Mouse (Mus musculus) G1E (cell line): ENCODE results near the gene Ddx55. TPM values are rescaled to one million over a fixed set of nuclear protein-coding genes. Genes with fewer than 3 reads are reported as not detected.

ENCODE experiments used
- ATAC-seq: 2 replicates; pipeline ENCODE4 v1.8.0; 2016; ENCODE audit warnings: mild to moderate bottlenecking; ENCODE audit not compliant: insufficient number of reproducible peaks, poor library complexity, low FRiP score, severe bottlenecking; ENCODE audit errors: extremely low read depth
- DNase-seq: peaks from one replicate; pipeline ENCODE4 v3.0.0; 2012; ENCODE audit warnings: low spot score
- H3K27me3 ChIP-seq: 2 replicates; pipeline ENCODE4 v1.6.1; 2012; ENCODE audit warnings: mild to moderate bottlenecking, low read length, inconsistent platforms; ENCODE audit not compliant: insufficient read depth
- H3K36me3 ChIP-seq: replicated peaks from 2 replicates; pipeline ENCODE3; 2012; ENCODE audit warnings: mild to moderate bottlenecking, inconsistent platforms
- H3K4me1 ChIP-seq: 2 replicates; pipeline ENCODE4 v1.6.1; 2012; ENCODE audit warnings: low read depth, low read length, inconsistent platforms, mixed read lengths; ENCODE audit not compliant: insufficient read depth
- H3K4me3 ChIP-seq: 2 replicates; pipeline ENCODE4 v1.5.1; 2012; ENCODE audit warnings: low read depth, mild to moderate bottlenecking, inconsistent platforms, low read length, moderate library complexity, mixed read lengths
- H3K9me3 ChIP-seq: replicated peaks from 2 replicates; pipeline ENCODE4 v1.6.1; 2012; ENCODE audit warnings: inconsistent platforms
- CTCF ChIP-seq: IDR thresholded peaks from 2 replicates; pipeline ENCODE4 v1.5.1; 2012; ENCODE audit warnings: low read depth, low read length, inconsistent platforms, mixed read lengths
- GATA1 ChIP-seq: IDR thresholded peaks from 2 replicates; pipeline ENCODE4 v1.6.1; 2012; ENCODE audit warnings: borderline replicate concordance, low read length, inconsistent platforms, mixed read lengths
- GATA2 ChIP-seq: IDR thresholded peaks from 2 replicates; pipeline ENCODE4 v1.6.1; 2012; ENCODE audit warnings: low read depth, low read length, inconsistent platforms, borderline replicate concordance
- POLR2AphosphoS5 ChIP-seq: IDR thresholded peaks from 2 replicates; pipeline ENCODE4 v1.6.1; 2012; ENCODE audit warnings: low read depth, low read length, inconsistent platforms; ENCODE audit not compliant: insufficient replicate concordance
- TAL1 ChIP-seq: conservative IDR thresholded peaks from 2 replicates; pipeline ENCODE4 v1.6.1; 2012; ENCODE audit warnings: low read depth, low read length, inconsistent platforms, mixed read lengths
- polyA plus RNA-seq: library from polyadenylated mRNA; stranded (reverse); fragments of >175 nt; gene quantifications from 2 replicates; pipeline ENCODE4 v1.2.3, GENCODE M21; 2012
- total RNA-seq, 2 experiments: library from RNA; stranded (forward) in 1 of 2; stranded (reverse) in 1 of 2; fragments of 200-1000 nt in 1 of 2; fragments of >200 nt in 1 of 2; fragmentation: Nextera tagmentation in 1 of 2; gene quantifications; 2 replicates each; pipeline ENCODE4 v1.2.3; 2014 to 2017

Ddx55 gene
- total and polyA plus RNA-seq, 3 experiments: 21.7 to 25.6 (median 23.1) TPM

GRCm38 (mm10) chr5:124602349-124602748 lies 49.7 kb downstream of the Ddx55 start:
- peaks cover 1% of the 10 kb centered on the region for H3K36me3 ChIP-seq
- no peak for TF ChIP-seq GATA2
- TF ChIP-seq CTCF: peak; percentile 60
- H3K4me1 ChIP-seq: peaks cover 3% of the 10 kb centered on the region; the same call in 1 of the 2 replicates
- ATAC-seq (no peak), DNase-seq (no peak)
- peaks cover 8% of the 10 kb centered on the region; the same call in 1 of the 2 replicates for H3K27me3 ChIP-seq
- no peak overlapping the region for H3K4me3 ChIP-seq
- H3K9me3 ChIP-seq: no peaks in the 10 kb centered on the region

- H3K9me3 ChIP-seq: no peaks in the 10 kb centered on the region
- peaks cover 3% of the 10 kb centered on the region; the same call in 1 of the 2 replicates for H3K4me1 ChIP-seq
- H3K4me3 ChIP-seq: no peak overlapping the region
- DNase-seq (no peak), ATAC-seq (no peak)
- no peak for TF ChIP-seq POLR2AphosphoS5
- TF ChIP-seq CTCF: no peak
- no peak for TF ChIP-seq GATA1
- TF ChIP-seq GATA2: no peak
- no peaks in the 10 kb centered on the region; the same call in 1 of the 2 replicates for H3K27me3 ChIP-seq
- no peaks in the 10 kb centered on the region for H3K36me3 ChIP-seq
These were observed 51.6 kb downstream of the Ddx55 start for GRCm38 (mm10) chr5:124604296-124604695.

GRCm38 (mm10) chr5:124605041-124605622 lies 52.5 kb downstream of the Ddx55 start:
- Histone ChIP-seq H3K4me1 (peaks cover 3% of the 10 kb centered on the region; the same call in 1 of the 2 replicates), H3K9me3 (no peaks in the 10 kb centered on the region), H3K4me3 (no peak overlapping the region), H3K27me3 (peaks cover 4% of the 10 kb centered on the region; the same call in 1 of the 2 replicates), H3K36me3 (no peaks in the 10 kb centered on the region)
- no peak for ATAC-seq
- no peak for DNase-seq
- TF ChIP-seq POLR2AphosphoS5 (no peak), CTCF (no peak), GATA2 (no peak)

- no peak overlapping the region for H3K4me3 ChIP-seq
- peaks cover 4% of the 10 kb centered on the region; the same call in 1 of the 2 replicates for H3K27me3 ChIP-seq
- H3K36me3 ChIP-seq: no peaks in the 10 kb centered on the region
- no peak for TF ChIP-seq GATA1
- TF ChIP-seq POLR2AphosphoS5: no peak
- no peak for TF ChIP-seq GATA2
- TF ChIP-seq CTCF: no peak
- no peak for TF ChIP-seq TAL1
- H3K4me1 ChIP-seq: no peaks in the 10 kb centered on the region
- no peak for DNase-seq
- no peak for ATAC-seq
- no peaks in the 10 kb centered on the region for H3K9me3 ChIP-seq
These were observed 58.3 kb downstream of the Ddx55 start for GRCm38 (mm10) chr5:124610965-124611364.

GRCm38 (mm10) chr5:124614709-124615108 lies 62.0 kb downstream of the Ddx55 start:
- DNase-seq (no peak), ATAC-seq (no peak)
- Histone ChIP-seq H3K27me3 (0 out of 2 replicates have a peak, but pooled peaks cover 3% of the 10 kb centered on the region), H3K4me3 (no peak overlapping the region), H3K4me1 (no peaks in the 10 kb centered on the region; the same call in 1 of the 2 replicates), H3K9me3 (no peaks in the 10 kb centered on the region), H3K36me3 (no peaks in the 10 kb centered on the region)
- no peak for TF ChIP-seq GATA1

- ATAC-seq (no peak), DNase-seq (no peak)
- Histone ChIP-seq H3K36me3 (no peaks in the 10 kb centered on the region), H3K9me3 (no peaks in the 10 kb centered on the region), H3K27me3 (peaks cover 7% of the 10 kb centered on the region), H3K4me3 (no peak overlapping the region), H3K4me1 (no peaks in the 10 kb centered on the region; the same call in 1 of the 2 replicates)
- TF ChIP-seq POLR2AphosphoS5 (no peak), GATA2 (no peak), TAL1 (no peak), GATA1 (no peak), CTCF (no peak)
These were observed 66.0 kb downstream of the Ddx55 start for GRCm38 (mm10) chr5:124618711-124619110.

Other genes starting within 250 kb of the Ddx55 start
- 16.8 and 24.2 TPM in 2 replicates for gene Mphosph9, start 224.9 kb upstream of the Ddx55 start, total RNA-seq (2014; fragmentation: Nextera tagmentation)
- 22.8 and 23.2 TPM in 2 replicates for gene Mphosph9, start 224.9 kb upstream of the Ddx55 start, total RNA-seq (2017)
- 2.0 and 2.4 TPM in 2 replicates for gene Mphosph9, start 224.9 kb upstream of the Ddx55 start, polyA plus RNA-seq
- 26.8 and 29.5 TPM in 2 replicates for gene 2810006K23Rik, start 224.8 kb upstream of the Ddx55 start, total RNA-seq (2014; fragmentation: Nextera tagmentation)
- 18.9 and 19.8 TPM in 2 replicates for gene 2810006K23Rik, start 224.8 kb upstream of the Ddx55 start, total RNA-seq (2017)
- 5.9 and 7.7 TPM in 2 replicates for gene 2810006K23Rik, start 224.8 kb upstream of the Ddx55 start, polyA plus RNA-seq
- gene Cdk2ap1, start 189.8 kb upstream of the Ddx55 start, total RNA-seq (2014; fragmentation: Nextera tagmentation): 183 and 193 TPM in 2 replicates
- gene Cdk2ap1, start 189.8 kb upstream of the Ddx55 start, total RNA-seq (2017): 150 and 200 TPM in 2 replicates
- 145 and 163 TPM in 2 replicates for gene Cdk2ap1, start 189.8 kb upstream of the Ddx55 start, polyA plus RNA-seq
- 260 and 302 TPM in 2 replicates for gene Sbno1, start 126.9 kb upstream of the Ddx55 start, total RNA-seq (2014; fragmentation: Nextera tagmentation)
- 181 and 221 TPM in 2 replicates for gene Sbno1, start 126.9 kb upstream of the Ddx55 start, total RNA-seq (2017)
- 23.1 and 29.5 TPM in 2 replicates for gene Sbno1, start 126.9 kb upstream of the Ddx55 start, polyA plus RNA-seq
- gene Kmt5a, start 112.9 kb upstream of the Ddx55 start, total RNA-seq (2014; fragmentation: Nextera tagmentation): 504 and 585 TPM in 2 replicates
- 85.1 and 91.8 TPM in 2 replicates for gene Kmt5a, start 112.9 kb upstream of the Ddx55 start, total RNA-seq (2017)
- 293 and 320 TPM in 2 replicates for gene Kmt5a, start 112.9 kb upstream of the Ddx55 start, polyA plus RNA-seq
- gene Rilpl2, start 74.5 kb upstream of the Ddx55 start, total RNA-seq (2014; fragmentation: Nextera tagmentation): 7.8 and 10.5 TPM in 2 replicates
- gene Rilpl2, start 74.5 kb upstream of the Ddx55 start, total RNA-seq (2017): 17.3 and 21.4 TPM in 2 replicates
- 28.3 and 30.3 TPM in 2 replicates for gene Rilpl2, start 74.5 kb upstream of the Ddx55 start, polyA plus RNA-seq
- 8.1 and 10.2 TPM in 2 replicates for gene Snrnp35, start 69.7 kb upstream of the Ddx55 start, total RNA-seq (2014; fragmentation: Nextera tagmentation)
- 9.8 and 10.1 TPM in 2 replicates for gene Snrnp35, start 69.7 kb upstream of the Ddx55 start, total RNA-seq (2017)
- gene Snrnp35, start 69.7 kb upstream of the Ddx55 start, polyA plus RNA-seq: 24.4 and 26.6 TPM in 2 replicates
- 0.38 TPM in 1 of 2 replicates, not detected in the other for gene Rilpl1, start 21.5 kb upstream of the Ddx55 start, total RNA-seq (2014; fragmentation: Nextera tagmentation)
- gene Rilpl1, start 21.5 kb upstream of the Ddx55 start, total RNA-seq (2017): 0.98 and 0.99 TPM in 2 replicates
- 0.41 and 0.52 TPM in 2 replicates for gene Rilpl1, start 21.5 kb upstream of the Ddx55 start, polyA plus RNA-seq
- gene Tmed2, start 12.2 kb upstream of the Ddx55 start, total RNA-seq (2014; fragmentation: Nextera tagmentation): 548 and 656 TPM in 2 replicates
- 369 and 478 TPM in 2 replicates for gene Tmed2, start 12.2 kb upstream of the Ddx55 start, total RNA-seq (2017)
- 114 and 167 TPM in 2 replicates for gene Tmed2, start 12.2 kb upstream of the Ddx55 start, polyA plus RNA-seq
- gene Eif2b1, start 26.3 kb downstream of the Ddx55 start, total RNA-seq (2014; fragmentation: Nextera tagmentation): 43.9 and 72.5 TPM in 2 replicates
- gene Eif2b1, start 26.3 kb downstream of the Ddx55 start, total RNA-seq (2017): 46.8 and 50.9 TPM in 2 replicates
- 10.3 and 12.0 TPM in 2 replicates for gene Eif2b1, start 26.3 kb downstream of the Ddx55 start, polyA plus RNA-seq
- gene Gtf2h3, start 26.3 kb downstream of the Ddx55 start, total RNA-seq (2014; fragmentation: Nextera tagmentation): 88.9 and 122 TPM in 2 replicates
- gene Gtf2h3, start 26.3 kb downstream of the Ddx55 start, total RNA-seq (2017): 64.6 and 78.6 TPM in 2 replicates
- gene Gtf2h3, start 26.3 kb downstream of the Ddx55 start, polyA plus RNA-seq: 4.1 and 8.2 TPM in 2 replicates
- 22.2 and 23.9 TPM in 2 replicates for gene Atp6v0a2, start 75.7 kb downstream of the Ddx55 start, total RNA-seq (2014; fragmentation: Nextera tagmentation)
- gene Atp6v0a2, start 75.7 kb downstream of the Ddx55 start, total RNA-seq (2017): 21.1 and 22.2 TPM in 2 replicates
- 7.5 and 7.8 TPM in 2 replicates for gene Atp6v0a2, start 75.7 kb downstream of the Ddx55 start, polyA plus RNA-seq
- not detected in 2 replicates for gene Dnah10, start 172.2 kb downstream of the Ddx55 start, total RNA-seq (2014; fragmentation: Nextera tagmentation)
- gene Dnah10, start 172.2 kb downstream of the Ddx55 start, total RNA-seq (2017): 0.22 and 0.29 TPM in 2 replicates
- not detected in 2 replicates for gene Dnah10, start 172.2 kb downstream of the Ddx55 start, polyA plus RNA-seq